Mouse (Mus musculus): ENCODE data around the gene Zbtb16. TPM values are rescaled to one million over a fixed set of nuclear protein-coding genes. Genes with fewer than 3 reads are reported as not detected.

Zbtb16 gene
- 0.13 and 0.44 TPM in 2 replicates for polyA plus RNA-seq (2012; ENCODE audit: low replicate concordance)

GRCm38 (mm10) chr9:48835631-48836565, at the start of gene Zbtb16:
Zbtb16 (minus strand) TSS chr9:48836222.

GRCm38 (mm10) chr9:48604939-48605598, 231.0 kb downstream of the Zbtb16 start, which contains the start of gene Nnmt:
Nnmt (minus strand) TSS chr9:48605153.

Other genes starting within 250 kb of the Zbtb16 start
- gene Nnmt, start 231.1 kb downstream of the Zbtb16 start, polyA plus RNA-seq (2012; ENCODE audit: low replicate concordance) = 0.56 TPM in 1 of 2 replicates, not detected in the other
- gene Htr3a, start 74.9 kb upstream of the Zbtb16 start, polyA plus RNA-seq (2012; ENCODE audit: low replicate concordance) = not detected in 2 replicates
- not detected in 2 replicates for gene Htr3b, start 128.8 kb upstream of the Zbtb16 start, polyA plus RNA-seq (2012; ENCODE audit: low replicate concordance)
- gene Usp28, start 149.2 kb upstream of the Zbtb16 start, polyA plus RNA-seq (2012; ENCODE audit: low replicate concordance) = 5.2 and 6.2 TPM in 2 replicates
- gene Zw10, start 219.4 kb upstream of the Zbtb16 start, polyA plus RNA-seq (2012; ENCODE audit: low replicate concordance) = 2.6 and 3.2 TPM in 2 replicates
- 0.11 TPM in 1 of 2 replicates, not detected in the other for gene Tmprss5, start 245.0 kb upstream of the Zbtb16 start, polyA plus RNA-seq (2012; ENCODE audit: low replicate concordance)

Data from leukemia stem cell, adult 10-12 weeks (primary cell).